Mouse (Mus musculus): ENCODE results near the gene Spag7.

The Spag7 gene

GRCm38 (mm10) chr11:70679894-70680293 lies 10.7 kb upstream of the Spag7 start:
- no peak for DNase-seq

- no peak for DNase-seq
These were observed 10.1 kb upstream of the Spag7 start for GRCm38 (mm10) chr11:70679361-70679760.

DNA sequence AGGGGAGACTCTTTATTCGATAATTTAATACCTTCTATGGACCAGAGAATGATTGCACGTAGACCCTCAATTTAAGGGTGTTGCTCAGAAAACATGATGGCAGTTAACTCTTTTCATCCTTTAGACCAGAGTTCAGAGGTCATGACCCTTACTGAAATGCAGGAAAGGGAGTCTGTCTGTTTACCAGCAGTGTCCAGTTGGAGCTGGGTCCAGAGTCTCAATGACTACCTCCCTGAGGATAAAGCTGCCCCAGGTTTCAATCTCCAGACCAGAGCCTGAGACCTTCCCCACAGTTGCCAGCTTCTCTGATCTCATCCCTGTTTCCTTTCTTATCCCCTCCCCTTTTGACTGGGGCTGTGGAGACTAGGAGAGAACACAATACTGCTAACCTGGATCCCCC lies 9.4 kb upstream of the Spag7 start:
- DNase-seq, result no peak

GRCm38 (mm10) chr11:70678092-70678491 lies 8.9 kb upstream of the Spag7 start:
- no peak for DNase-seq

DNA sequence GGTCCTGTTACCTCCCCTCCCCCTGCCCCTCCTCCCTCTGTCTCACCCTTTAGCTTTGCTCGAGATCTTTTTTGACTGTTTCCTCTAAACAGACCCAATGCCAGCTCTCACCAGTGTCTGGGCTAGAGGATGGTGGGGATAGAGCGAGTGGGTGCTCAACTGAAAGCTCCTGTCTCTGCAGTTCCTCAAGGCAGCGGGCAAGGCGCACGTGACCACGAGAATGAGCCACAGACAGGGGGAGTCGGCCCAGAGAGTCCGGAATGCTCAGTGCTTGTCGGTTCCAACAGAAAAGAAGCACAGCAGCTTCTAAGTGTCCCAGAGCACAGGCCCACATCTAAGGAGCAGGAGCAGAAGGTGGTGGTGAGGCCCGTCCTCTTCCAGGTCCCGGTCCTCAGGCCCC lies 5.3 kb upstream of the Spag7 start:
- DNase-seq, result no peak

DNA sequence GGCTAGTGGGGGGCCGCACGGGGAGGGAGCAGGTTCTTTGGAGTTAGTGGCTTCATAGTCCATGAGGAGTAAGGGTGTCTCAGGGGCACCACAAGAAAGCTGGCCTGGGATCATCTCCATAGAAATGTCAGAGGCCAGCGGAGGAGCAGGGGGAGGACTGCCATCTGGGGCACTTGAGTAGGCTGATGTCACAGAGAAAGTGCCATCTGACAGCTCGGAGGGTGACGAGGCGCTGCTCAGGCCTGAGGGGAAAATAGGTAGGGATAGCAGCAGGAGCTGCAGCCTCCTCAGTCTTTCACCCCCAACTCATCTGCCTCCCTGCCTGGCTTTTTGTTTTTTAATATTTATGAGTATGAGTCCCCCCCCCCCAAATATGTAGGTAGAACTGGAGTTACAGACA lies 4.8 kb upstream of the Spag7 start:
- DNase-seq, result no peak

DNA sequence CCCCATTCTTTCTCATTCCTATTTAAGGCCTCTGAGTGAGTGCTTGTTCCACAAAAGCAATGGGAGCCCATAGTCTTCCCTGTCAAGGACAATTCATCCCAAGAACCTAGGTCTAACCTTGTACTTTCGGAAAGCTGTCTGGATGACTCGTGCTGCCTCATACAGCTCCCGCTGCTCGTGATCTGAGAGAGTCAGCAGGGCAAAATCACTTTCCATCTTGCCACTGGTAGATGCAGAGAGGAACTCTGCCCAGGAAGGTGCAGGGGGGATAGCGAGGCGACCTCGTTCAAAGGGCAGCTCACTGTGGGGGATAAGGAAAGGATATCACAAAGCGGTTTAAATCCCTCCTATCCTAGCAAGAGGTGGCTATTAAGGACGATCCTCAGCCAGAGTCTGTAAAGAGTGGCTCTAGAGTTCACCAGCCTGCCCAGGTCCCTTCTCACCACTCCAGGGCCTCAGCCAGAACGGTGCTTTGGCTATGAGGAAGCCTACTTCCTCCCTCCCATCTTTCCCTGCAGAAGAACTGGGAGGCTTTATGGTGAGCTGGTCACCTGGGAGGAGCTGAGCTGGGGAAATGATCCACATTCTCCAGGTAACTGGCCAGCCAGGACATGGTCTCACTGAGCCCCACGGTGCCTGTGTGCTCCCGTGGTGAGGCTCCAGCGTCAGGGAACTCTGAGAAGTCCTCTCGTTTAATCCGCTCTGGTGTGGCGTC lies 2.3 kb upstream of the Spag7 start:
- peak; percentile 46 for DNase-seq

DNA sequence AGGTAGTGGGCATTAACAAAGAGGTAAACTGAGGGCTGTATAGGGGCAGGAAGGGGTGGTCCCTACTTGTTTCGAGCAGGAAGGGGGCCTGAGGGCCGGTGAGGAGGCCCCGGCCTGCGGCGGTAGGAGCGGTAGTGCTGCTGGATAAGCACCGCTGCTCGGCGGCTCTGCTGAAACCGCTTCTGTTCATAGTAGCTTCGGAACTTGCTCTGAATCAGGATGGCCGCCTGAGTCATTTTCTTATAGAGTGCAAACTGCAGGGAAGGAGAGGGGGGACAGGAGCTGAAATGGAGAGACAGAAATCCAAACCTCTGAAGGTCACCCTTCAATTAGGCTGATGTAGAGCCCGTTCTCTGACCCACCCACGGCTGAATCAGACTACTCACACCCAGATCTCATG lies 1.3 kb upstream of the Spag7 start:
- peak; percentile 40 for DNase-seq

DNA sequence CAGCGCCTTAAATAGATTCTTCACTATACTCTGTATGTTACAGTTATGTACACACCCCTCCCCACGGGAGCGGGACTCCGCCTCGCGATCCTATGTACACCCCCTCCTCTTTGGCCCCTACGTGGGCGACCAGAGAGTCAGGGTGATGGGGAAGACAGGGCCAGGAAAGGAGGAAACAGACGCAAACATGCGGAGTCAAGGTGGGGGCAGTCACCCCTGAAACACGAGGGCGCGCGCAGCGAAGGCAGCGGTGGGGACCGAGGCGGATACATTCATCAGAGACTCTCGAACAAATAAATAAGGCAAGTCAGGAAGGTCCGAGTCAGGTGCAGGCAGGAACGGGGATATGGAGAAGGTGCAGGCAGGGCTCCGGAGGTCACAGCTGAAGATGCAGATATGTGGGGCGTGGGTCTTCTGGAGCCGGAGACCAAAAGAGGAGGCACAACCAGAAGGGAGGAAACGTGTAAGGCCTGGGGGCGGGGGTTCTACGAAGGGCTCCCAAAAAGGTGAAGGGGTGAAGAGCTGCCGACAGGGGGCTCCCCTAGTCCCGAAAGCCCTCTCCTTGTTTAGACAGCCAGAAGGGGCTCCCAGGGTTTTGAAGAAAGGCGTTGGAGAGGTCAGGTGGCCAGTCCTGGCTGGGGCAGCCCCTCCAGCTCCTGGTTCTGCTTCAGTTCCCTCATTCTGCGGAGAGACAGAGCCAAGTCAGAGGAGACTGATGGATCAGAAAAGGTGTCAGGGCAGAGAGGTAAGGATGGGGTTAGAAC lies 548 bp upstream of the Spag7 start:
- peak; percentile 82 for DNase-seq

- no peak for DNase-seq
These were observed 863 bp downstream of the Spag7 start for GRCm38 (mm10) chr11:70668335-70668770.

- no peak for DNase-seq
These were observed 1.7 kb downstream of the Spag7 start for GRCm38 (mm10) chr11:70667271-70668150.

- no peak for DNase-seq
These were observed 2.5 kb downstream of the Spag7 start for GRCm38 (mm10) chr11:70666687-70667086.

DNA sequence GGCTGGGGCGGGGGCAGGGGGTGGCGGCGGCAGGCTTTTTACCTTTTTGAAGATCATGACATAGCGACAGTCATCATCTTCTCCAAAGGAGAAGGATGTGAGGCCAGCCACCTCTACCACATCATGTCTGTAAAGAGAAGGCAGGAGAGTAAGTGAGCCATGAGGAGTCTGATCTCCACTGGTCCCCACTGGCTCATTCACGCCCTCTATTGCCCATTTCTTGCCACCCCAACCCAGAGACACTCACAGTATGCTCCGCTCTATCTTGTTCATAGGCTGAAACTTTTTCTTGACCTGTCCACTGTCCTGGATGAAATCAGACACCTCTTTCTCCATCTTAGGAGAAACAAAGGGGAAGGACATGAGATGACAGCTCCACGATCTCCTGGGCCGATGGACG lies 4.5 kb downstream of the Spag7 start:
- DNase-seq, result no peak

- no peak for DNase-seq
These were observed 5.3 kb downstream of the Spag7 start for GRCm38 (mm10) chr11:70663957-70664356.

GRCm38 (mm10) chr11:70663101-70663500 lies 6.1 kb downstream of the Spag7 start:
- DNase-seq, result no peak

DNA sequence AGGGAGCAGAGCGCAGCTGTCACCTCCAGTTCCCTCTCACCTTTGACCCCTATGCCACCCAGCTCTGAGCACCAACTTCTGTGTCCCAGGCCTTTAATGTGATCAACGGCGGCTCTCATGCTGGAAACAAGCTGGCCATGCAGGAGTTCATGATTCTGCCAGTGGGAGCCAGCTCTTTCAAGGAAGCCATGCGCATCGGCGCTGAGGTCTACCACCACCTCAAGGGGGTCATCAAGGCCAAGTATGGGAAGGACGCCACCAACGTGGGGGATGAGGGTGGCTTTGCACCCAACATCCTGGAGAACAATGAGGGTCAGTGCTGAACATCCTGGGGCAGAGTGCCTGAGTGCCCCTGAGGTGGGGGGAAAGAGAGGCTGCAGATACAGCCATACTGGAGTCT lies 8.6 kb downstream of the Spag7 start:
- DNase-seq, result no peak

- no peak for DNase-seq
These were observed 10.3 kb downstream of the Spag7 start for GRCm38 (mm10) chr11:70658942-70659341.

GRCm38 (mm10) chr11:70658521-70658920 lies 10.7 kb downstream of the Spag7 start:
- no peak for DNase-seq

DNA sequence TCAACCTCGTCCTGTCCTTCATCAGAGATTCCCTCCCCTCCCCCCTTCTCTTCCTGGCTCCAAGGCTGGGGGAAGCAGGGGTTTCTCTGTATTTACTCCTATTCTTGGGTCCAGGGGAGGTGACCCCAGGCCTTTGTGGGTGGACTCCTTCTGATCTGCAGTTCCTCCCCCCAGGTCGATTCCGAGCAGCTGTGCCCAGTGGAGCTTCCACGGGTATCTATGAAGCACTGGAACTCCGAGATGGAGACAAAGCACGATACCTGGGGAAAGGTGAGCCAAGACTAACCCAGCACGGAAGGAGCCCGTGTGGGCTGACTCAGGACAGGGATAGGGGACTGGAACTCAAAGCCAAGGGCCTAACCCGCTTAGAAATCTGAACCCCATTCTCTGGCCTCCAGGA lies 11.2 kb downstream of the Spag7 start:
- no peak for DNase-seq

DNA sequence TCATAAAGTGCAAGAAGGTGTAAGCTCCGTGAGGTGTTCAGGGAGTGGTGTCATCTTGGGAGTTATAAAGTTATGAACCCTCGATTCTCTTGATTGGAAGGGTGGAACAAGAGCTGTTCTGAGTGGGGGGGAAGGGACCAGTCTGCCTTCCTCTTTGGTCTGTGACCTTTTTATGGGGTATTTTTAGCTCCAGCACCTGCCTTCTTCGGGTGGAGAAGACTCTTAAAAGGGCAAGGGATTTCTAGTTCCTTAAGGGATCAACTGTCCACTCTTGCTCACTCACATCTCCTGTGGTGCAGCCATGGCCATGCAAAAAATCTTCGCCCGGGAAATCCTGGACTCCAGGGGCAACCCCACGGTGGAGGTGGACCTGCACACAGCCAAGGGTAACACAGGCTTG lies 11.6 kb downstream of the Spag7 start:
- no peak for DNase-seq

DNA sequence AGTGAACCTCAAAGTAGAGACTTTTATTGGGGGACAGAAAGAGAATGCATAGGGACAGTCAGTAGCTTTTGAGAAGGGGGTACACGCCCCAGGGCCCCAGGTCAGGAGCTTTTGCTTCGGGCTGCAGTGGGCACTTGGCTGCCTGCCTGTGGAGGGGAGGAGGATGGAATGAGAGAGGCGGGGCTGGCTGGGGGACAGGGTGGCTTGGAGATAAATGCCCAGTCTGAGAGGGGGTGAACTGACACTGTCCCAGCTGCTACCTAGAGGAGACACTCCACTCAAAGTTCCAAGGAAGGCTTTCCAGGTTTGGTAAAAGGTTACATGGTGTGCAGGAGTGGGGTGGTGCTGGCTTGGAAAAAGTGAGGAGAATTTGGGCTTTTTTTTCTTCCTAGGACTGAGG lies 12.3 kb downstream of the Spag7 start, which contains the start of gene Eno3:
TSS of gene Eno3 (plus strand) at position 239 of the 400 bp plus-strand sequence.
- no peak for DNase-seq

GRCm38 (mm10) chr11:70656456-70656927 lies 12.7 kb downstream of the Spag7 start:
- DNase-seq, result no peak
